9 mouse cellular contexts compared by ENCODE assay signal in genomic region chr6:66534366-66534941, GRCm38 (mm10). TPM values are rescaled to one million over a fixed set of nuclear protein-coding genes. Genes with fewer than 3 reads are reported as not detected.
DNase-seq lines count a peak whose midpoint lies in the region; ATAC-seq and TF ChIP-seq lines count a peak whose summit lies in the region.
"Had no signal": no experiment of that assay in that cellular context is flagged by ENCODE, and none has a peak within 500 bp of the region (broad histone marks: within the 10 kb centered on the region; RNA-seq: fewer than 3 reads in every experiment).

No protein-coding gene starts in this region.

- H3K9ac ChIP-seq in hindbrain, postnatal 0 days (replicated peaks; ENCODE audit: low read length), result peak overlapping the region; percentile 61
- H3K9ac ChIP-seq in neural tube, embryonic 12.5 days, result peak overlapping the region; percentile 19; the same call in 1 of the 2 replicates

- peak overlapping the region; percentile 83 for H3K4me3 ChIP-seq in embryonic facial prominence, embryonic 10.5 days
- peak overlapping the region; percentile 78 for H3K4me3 ChIP-seq in hindbrain, postnatal 0 days (ENCODE audit: low read length)
- H3K4me3 ChIP-seq in neural tube, embryonic 12.5 days, result peak overlapping the region; percentile 72

- peak overlapping the region; percentile 95 for H3K27ac ChIP-seq in embryonic facial prominence, embryonic 10.5 days (replicated peaks)
- H3K27ac ChIP-seq in hindbrain, postnatal 0 days, result peak overlapping the region; percentile 84
- no peak overlapping the region for H3K27ac ChIP-seq in neural tube, embryonic 12.5 days

- TF ChIP-seq CTCF in hindbrain, postnatal 0 days (IDR thresholded peaks at IDR 0.05; ENCODE audit: low read depth), result no peak

- WGBS in embryonic facial prominence, embryonic 10.5 days, result 81% methylated on average over 5 of the region's 5 CpGs
- 74% methylated on average over 5 of the region's 5 CpGs for WGBS in hindbrain, postnatal 0 days
- 83% methylated on average over 5 of the region's 5 CpGs for WGBS in neural tube, embryonic 12.5 days

- no peak for ATAC-seq in cerebellum, adult (ENCODE audit: insufficient number of reproducible peaks, low FRiP score, low TSS enrichment)
- no peak for ATAC-seq in hindbrain, postnatal 0 days
- no peak for ATAC-seq in neural tube, embryonic 12.5 days (ENCODE audit: low FRiP score, low read depth)

- no peaks in the 10 kb centered on the region for H3K9me3 ChIP-seq in embryonic facial prominence, embryonic 10.5 days
- H3K9me3 ChIP-seq in hindbrain, postnatal 0 days (ENCODE audit: low read length), result no peaks in the 10 kb centered on the region
- no peaks in the 10 kb centered on the region for H3K9me3 ChIP-seq in neural tube, embryonic 12.5 days

- H3K27me3 ChIP-seq in embryonic facial prominence, embryonic 10.5 days (replicated peaks; ENCODE audit: low read depth, poor library complexity, severe bottlenecking), result no peaks in the 10 kb centered on the region
- no peaks in the 10 kb centered on the region for H3K27me3 ChIP-seq in hindbrain, postnatal 0 days (ENCODE audit: insufficient read depth, low read length)
- no peaks in the 10 kb centered on the region for H3K27me3 ChIP-seq in neural tube, embryonic 12.5 days (replicated peaks)

- H3K4me1 ChIP-seq in embryonic facial prominence, embryonic 10.5 days, result peaks cover 12% of the 10 kb centered on the region
- H3K4me1 ChIP-seq in hindbrain, postnatal 0 days (ENCODE audit: insufficient read depth, low read length), result no peaks in the 10 kb centered on the region
- peaks cover 14% of the 10 kb centered on the region for H3K4me1 ChIP-seq in neural tube, embryonic 12.5 days

- peak; percentile 13 for DNase-seq in cerebellum, adult 9-11 months
- peak; percentile 52 for DNase-seq in 3134 (ENCODE audit: extremely low read depth, insufficient read length, low spot score)
- no peak for DNase-seq in embryonic facial prominence, embryonic 10.5 days (ENCODE audit: low spot score)
- no peak for DNase-seq in hindbrain, postnatal 0 days (ENCODE audit: low spot score)
- no peak for DNase-seq in layer of hippocampus, adult 9-11 months
- no peak for DNase-seq in left cerebral cortex, adult 8-10 months (ENCODE audit: low spot score in 2 of 2)

- peak overlapping the region; percentile 88 for H3K4me2 ChIP-seq in hindbrain, postnatal 0 days (ENCODE audit: low read depth, low read length)
- peak overlapping the region; percentile 78 for H3K4me2 ChIP-seq in neural tube, embryonic 12.5 days (replicated peaks)

- H3K36me3 ChIP-seq in embryonic facial prominence, embryonic 10.5 days (replicated peaks), result peaks cover 25% of the 10 kb centered on the region
- H3K36me3 ChIP-seq in hindbrain, postnatal 0 days (ENCODE audit: insufficient read depth, low read length), result no peaks in the 10 kb centered on the region
- H3K36me3 ChIP-seq in neural tube, embryonic 12.5 days, result peaks cover 4% of the 10 kb centered on the region; the same call in 1 of the 2 replicates

RNA-seq across cellular contexts. Expression of gene Mad2l1, which starts 0.7 kb away (rescaled TPM):
- 150 and 163 TPM in 2 replicates for polyA plus RNA-seq in embryonic facial prominence, embryonic 10.5 days (2016; fragmentation: Nextera tagmentation; extraction: Ambion mirVana)
- 8.6 and 9.0 TPM in 2 replicates for total RNA-seq in hindbrain, postnatal 0 days (2014; rRNA removed)
- polyA plus RNA-seq in hindbrain, postnatal 0 days (2015; fragmentation: Nextera tagmentation; extraction: Ambion mirVana), result 23.3 and 24.6 TPM in 2 replicates
- 69.5 and 78.4 TPM in 2 replicates for polyA plus RNA-seq in neural tube, embryonic 12.5 days (2016; fragmentation: Nextera tagmentation; extraction: Ambion mirVana)
- 10 to 100 TPM in 2 of 4 experiments, 1 to 10 TPM in 2; 8.6 to 10.8 (median 9.5) TPM for total RNA-seq in left cerebral cortex, adult 8-10 months (2022)

RNA-seq across cellular contexts. Expression of gene Vmn1r32, which starts 25.4 kb away (rescaled TPM):
- 0.13 and 0.14 TPM in 2 replicates for polyA plus RNA-seq in embryonic facial prominence, embryonic 10.5 days (2016; fragmentation: Nextera tagmentation; extraction: Ambion mirVana)
- total RNA-seq in hindbrain, postnatal 0 days (2014; rRNA removed), result 0.16 TPM in 1 of 2 replicates, not detected in the other
- polyA plus RNA-seq in hindbrain, postnatal 0 days (2015; fragmentation: Nextera tagmentation; extraction: Ambion mirVana), result 0.06 TPM in 1 of 2 replicates, not detected in the other
- 0.06 and 0.14 TPM in 2 replicates for polyA plus RNA-seq in neural tube, embryonic 12.5 days (2016; fragmentation: Nextera tagmentation; extraction: Ambion mirVana)
- total RNA-seq in left cerebral cortex, adult 8-10 months (2022), result not detected
- polyA plus RNA-seq: large intestine, adult 2 months had no signal

Comparison
In these comparisons a context has a peak if more than half of its experiments do, and no peak if none do; other contexts are left out.
1. DNase-seq: peak in cerebellum, adult 9-11 months (single experiment) and 3134 (single experiment); none in embryonic facial prominence, embryonic 10.5 days (single experiment), hindbrain, postnatal 0 days (single experiment), layer of hippocampus, adult 9-11 months (single experiment) and left cerebral cortex, adult 8-10 months (0 of 2).
2. Peak in every context shown above with its lines, with median percentiles within 50 percentile points of each other: H3K4me3 ChIP-seq.